Mouse (Mus musculus) cerebellum, postnatal 14 days (tissue): ENCODE measurements around the gene Vtcn1.

ENCODE experiments used
- DNase-seq, 2 experiments: peaks; one replicate each; pipeline ENCODE4 v3.0.0; 2021; ENCODE audit warnings: mixed read lengths in 2 of 2

Vtcn1 gene

DNA sequence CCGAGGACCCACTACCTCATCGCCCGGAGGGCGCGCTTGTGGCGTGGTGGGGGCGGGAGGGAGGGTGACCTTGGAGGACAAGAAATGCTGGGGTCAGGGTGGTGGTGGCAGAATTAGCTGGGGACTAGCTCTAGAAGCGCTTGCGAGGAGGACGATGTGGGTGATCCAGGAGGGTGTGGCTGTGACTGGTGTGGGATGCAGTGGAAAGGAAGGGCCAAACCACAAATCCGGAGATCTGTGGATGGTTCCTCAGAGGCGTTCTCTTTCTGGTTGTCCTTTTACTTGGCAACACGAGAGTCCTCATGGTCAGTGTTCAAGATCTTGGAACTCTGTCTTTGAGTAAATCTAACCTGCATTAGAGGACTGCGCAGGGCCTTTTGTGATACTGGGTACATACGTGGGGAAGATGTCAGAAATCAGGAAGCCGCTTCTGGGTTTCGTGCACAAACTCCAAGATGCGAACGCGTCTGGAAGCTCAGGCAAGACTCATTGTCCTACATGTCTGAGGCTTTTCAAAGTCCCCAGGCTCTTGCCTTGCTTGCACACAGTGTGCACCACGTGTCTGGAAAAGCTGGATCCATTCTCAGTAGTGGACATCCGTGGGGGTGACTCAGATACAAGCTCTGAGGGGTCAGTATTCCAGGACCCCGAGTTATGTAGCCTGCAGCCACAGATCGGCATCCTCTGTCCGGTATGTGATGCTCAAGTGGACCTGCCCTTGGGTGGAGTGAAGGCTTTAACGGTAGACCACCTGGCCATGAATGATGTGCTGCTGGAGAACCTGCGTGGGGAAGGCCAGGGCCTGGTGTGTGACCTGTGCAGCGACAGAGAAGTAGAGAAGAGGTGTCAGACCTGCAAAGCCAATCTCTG, 97.5 kb downstream of the Vtcn1 start:
- peak; percentile 20 to 29 for DNase-seq

- no peak for DNase-seq
Measured at GRCm38 (mm10) chr3:100924065-100924732, 98.9 kb downstream of the Vtcn1 start.

DNA sequence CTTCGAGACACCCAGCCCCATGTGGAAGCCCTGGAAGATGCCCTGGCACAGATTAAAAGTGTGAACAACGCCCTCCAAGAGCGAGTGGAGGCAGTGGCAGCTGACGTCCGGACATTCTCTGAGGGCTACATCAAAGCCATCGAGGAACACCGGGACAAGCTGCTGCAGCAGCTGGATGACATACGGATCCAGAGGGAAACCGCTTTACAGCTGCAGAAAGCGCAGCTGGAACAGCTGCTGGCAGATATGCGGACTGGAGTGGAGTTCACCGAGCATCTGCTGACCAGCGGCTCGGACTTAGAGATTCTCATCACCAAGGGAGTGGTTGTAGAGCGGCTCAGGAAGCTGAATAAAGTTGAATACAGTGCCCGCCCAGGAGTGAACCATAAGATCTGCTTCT, 99.9 kb downstream of the Vtcn1 start:
- DNase-seq: no peak

GRCm38 (mm10) chr3:100931332-100932076, 106.2 kb downstream of the Vtcn1 start:
- no peak for DNase-seq

DNA sequence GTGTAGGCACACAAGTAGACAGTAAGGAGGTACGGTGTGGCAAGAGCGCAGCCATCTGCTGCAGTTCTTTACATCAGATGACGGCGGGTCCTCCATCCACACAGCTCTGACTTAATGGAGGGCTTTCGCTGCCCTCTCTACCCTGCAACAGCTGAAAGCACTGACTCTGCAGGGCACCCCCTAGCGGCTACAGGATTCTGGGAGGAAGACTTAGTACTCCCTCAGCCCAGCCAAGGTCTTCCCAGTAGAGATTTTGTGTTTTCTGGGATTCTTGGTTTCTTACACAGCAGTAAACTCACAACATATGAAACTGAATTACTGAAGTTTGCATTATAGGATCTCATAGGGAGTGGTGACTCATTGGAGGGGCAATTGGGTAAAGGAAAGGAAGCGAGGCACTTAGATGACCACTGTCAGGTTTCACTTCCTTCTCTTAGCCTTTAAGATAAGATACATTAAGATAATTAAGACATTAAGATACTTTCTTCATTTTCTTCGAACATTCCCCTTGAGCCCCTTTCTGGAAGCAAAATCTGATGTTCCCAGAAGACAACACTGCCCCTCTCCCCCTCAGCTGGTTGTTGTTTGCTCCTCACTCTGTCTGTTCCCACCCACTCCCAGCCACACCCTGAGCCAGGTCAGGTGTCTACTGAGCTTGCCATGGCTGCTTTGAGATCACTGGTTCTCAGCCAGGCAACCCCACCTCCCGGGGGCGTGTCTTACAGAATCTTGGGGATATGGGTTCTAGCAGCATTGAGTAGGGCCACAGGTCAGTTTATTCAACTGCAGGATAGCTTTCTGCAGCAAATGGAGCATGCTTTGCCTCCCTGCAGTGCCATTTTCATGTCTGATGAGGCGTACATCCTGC, 107.1 kb downstream of the Vtcn1 start:
- peak in 1 of 2 experiments; percentile 43 for DNase-seq

DNA sequence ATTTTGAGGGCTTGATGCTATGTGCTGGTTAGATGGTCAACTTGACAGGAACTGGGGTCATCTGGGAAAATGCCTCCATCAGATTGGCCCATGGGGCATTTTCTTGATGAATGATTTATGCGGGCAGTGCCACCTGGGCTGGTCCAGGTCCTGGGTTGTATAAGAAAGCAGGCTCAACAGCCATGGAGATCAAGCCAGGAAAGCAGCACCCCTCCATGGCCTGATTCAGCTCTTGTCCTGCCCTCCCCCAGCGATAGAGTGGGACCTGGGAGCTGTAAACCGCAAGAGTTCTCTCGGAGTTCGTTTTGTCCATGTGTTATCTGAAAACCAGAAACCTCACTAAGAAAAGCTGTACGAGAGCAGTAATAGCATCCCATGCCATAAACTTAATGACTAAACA, 110.3 kb downstream of the Vtcn1 start:
- no peak for DNase-seq

- no peak for DNase-seq
Measured at GRCm38 (mm10) chr3:100936201-100936600, 110.9 kb downstream of the Vtcn1 start.

DNA sequence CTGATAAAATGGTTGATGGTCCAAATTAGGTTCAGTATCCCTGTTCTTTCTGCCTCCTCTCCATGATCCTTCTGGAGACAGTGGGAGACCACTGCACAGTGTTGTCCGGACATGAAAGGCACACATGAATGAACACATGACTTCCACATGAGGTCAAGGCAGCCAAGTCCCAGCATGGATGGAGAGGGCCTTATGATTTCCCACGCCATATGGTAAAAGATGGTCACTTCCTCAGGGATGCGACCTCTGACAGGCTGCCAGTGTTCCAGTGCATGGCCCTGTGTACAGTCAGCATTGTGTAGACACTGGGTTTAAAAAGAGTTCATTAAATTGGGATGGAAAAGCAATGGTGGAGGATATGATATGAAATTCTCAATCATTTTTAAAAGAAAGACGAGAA, 113.0 kb downstream of the Vtcn1 start:
- DNase-seq: peak; percentile 59 to 63

GRCm38 (mm10) chr3:100940496-100941037, 115.3 kb downstream of the Vtcn1 start:
- DNase-seq: peak; percentile 38
